28 mouse cellular contexts compared by ENCODE assay signal in the genomic region with DNA sequence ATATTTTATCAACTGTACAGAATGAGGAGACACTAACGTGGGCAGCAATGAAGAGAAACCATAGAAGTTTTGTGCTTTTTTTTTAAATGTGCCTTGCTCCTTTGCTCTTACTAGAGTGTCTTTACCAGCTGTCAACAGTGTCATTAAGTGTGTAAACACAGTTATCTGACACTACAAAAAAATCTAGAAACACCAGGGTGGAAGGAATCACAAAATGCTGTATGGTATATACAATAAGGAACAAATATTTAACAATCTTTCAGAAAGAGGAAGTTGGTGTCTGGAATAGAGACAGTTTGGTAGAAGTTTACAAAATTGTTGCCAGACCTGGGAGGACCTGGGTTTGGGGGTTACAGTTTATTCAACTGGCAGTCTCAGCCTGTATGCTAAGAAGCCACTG. TPM values are rescaled to one million over a fixed set of nuclear protein-coding genes. Genes with fewer than 3 reads are reported as not detected.
"Had no signal": no experiment of that assay in that cellular context is flagged by ENCODE, and none has a peak within 500 bp of the region (broad histone marks: within the 10 kb centered on the region; RNA-seq: fewer than 3 reads in every experiment).

No protein-coding gene starts in this region.

- H3K9me3 ChIP-seq: heart, embryonic 10.5 days; hindbrain, embryonic 15.5 days; limb, embryonic 10.5 days; liver, embryonic 13.5 days; liver, embryonic 15.5 days had no signal

- H3K36me3 ChIP-seq: liver, embryonic 13.5 days; liver, embryonic 15.5 days had no signal

- H3K4me3 ChIP-seq: gastrocnemius, adult 2 months; heart, adult 2 months; heart, embryonic 10.5 days; heart, embryonic 12.5 days; hindbrain, embryonic 10.5 days; hindbrain, embryonic 13.5 days; hindbrain, embryonic 15.5 days; kidney, embryonic 15.5 days; layer of hippocampus, adult 2 months; left cerebral cortex, adult 2 months; limb, embryonic 10.5 days; limb, embryonic 12.5 days; liver, embryonic 13.5 days; liver, embryonic 15.5 days had no signal

- H3K4me2 ChIP-seq: heart, embryonic 12.5 days; hindbrain, embryonic 13.5 days; hindbrain, embryonic 15.5 days; kidney, embryonic 15.5 days; limb, embryonic 12.5 days; liver, embryonic 11.5 days; liver, embryonic 13.5 days; liver, embryonic 15.5 days had no signal

- ATAC-seq: hindbrain, postnatal 0 days; intestine, embryonic 16.5 days had no signal

- H3K27me3 ChIP-seq: heart, embryonic 12.5 days; hindbrain, embryonic 13.5 days; hindbrain, embryonic 15.5 days; kidney, embryonic 15.5 days; limb, embryonic 12.5 days; liver, embryonic 13.5 days; liver, embryonic 15.5 days had no signal

- H3K27ac ChIP-seq: gastrocnemius, adult 2 months; heart, adult 2 months; heart, embryonic 10.5 days; hindbrain, embryonic 10.5 days; hindbrain, embryonic 13.5 days; hindbrain, embryonic 15.5 days; hindbrain, postnatal 0 days; kidney, embryonic 15.5 days; kidney, postnatal 0 days; layer of hippocampus, adult 2 months; left cerebral cortex, adult 2 months; limb, embryonic 10.5 days; limb, embryonic 12.5 days; liver, embryonic 13.5 days; liver, embryonic 15.5 days had no signal

- H3K9ac ChIP-seq: heart, embryonic 12.5 days; hindbrain, embryonic 13.5 days; hindbrain, embryonic 15.5 days; kidney, embryonic 15.5 days; limb, embryonic 12.5 days; liver, embryonic 13.5 days; liver, embryonic 15.5 days had no signal

- H3K4me1 ChIP-seq: hindbrain, embryonic 15.5 days; kidney, embryonic 15.5 days; limb, embryonic 12.5 days had no signal

- DNase-seq: gastrocnemius, adult 2 months; gastrocnemius, postnatal 10 days; gastrocnemius, postnatal 25 days; heart, adult 2 months; heart, postnatal 10 days; heart, postnatal 36 days; kidney, adult 11 months; kidney, adult 2 months; kidney, adult 9 months; kidney, postnatal 14 days; kidney, postnatal 36 days; liver; liver, embryonic 13.5 days had no signal

RNA-seq across cellular contexts. Expression of a gene that starts 1.9 kb away (rescaled TPM):
- total RNA-seq: gastrocnemius, adult 2 months; gastrocnemius, postnatal 25 days had no signal
